25 mouse cellular contexts compared by ENCODE assay signal in the genomic region with DNA sequence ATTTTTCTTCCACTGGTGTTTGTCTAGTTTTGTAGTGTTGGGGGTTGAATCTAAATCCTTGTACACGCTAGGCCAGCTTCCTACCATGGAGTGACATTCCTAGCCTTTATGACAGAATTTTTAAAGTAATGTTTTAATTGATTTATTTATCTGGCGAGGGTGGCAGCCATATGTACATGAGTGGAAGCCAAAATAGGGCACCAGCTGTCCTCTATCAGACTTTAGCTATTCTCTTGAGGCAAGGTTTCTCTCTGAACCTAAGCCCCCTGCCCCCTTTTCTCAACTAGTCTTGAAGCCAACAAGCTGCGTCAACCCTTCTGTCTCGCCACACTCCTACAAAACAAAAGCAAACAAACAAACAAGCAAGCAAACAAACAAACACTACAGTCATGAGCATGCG. TPM values are rescaled to one million over a fixed set of nuclear protein-coding genes. Genes with fewer than 3 reads are reported as not detected.
DNase-seq lines count a peak whose midpoint lies in the region; ATAC-seq and TF ChIP-seq lines count a peak whose summit lies in the region.
"Had no signal": no experiment of that assay in that cellular context is flagged by ENCODE, and none has a peak within 500 bp of the region (broad histone marks: within the 10 kb centered on the region; RNA-seq: fewer than 3 reads in every experiment).

No protein-coding gene starts in this region.

- WGBS in forebrain, embryonic 14.5 days: 72% methylated on average over 5 of the region's 5 CpGs
- WGBS in forebrain, embryonic 11.5 days: 91% methylated on average over 5 of the region's 5 CpGs
- 62% methylated on average over 5 of the region's 5 CpGs for WGBS in forebrain, embryonic 16.5 days

- DNase-seq in forebrain, embryonic 14.5 days (ENCODE audit: low spot score): peak; percentile 47
- no peak for DNase-seq in forebrain, embryonic 11.5 days (ENCODE audit: low spot score)
- DNase-seq in layer of hippocampus, adult 2 months (ENCODE audit: low spot score in 2 of 2): peak in 1 of 2 experiments; percentile 30
- DNase-seq in layer of hippocampus, postnatal 10 days (ENCODE audit: low spot score in 2 of 2): no peak
- DNase-seq in brain, adult 2 months (ENCODE audit: low read depth, low spot score): peak; percentile 13
- DNase-seq in spleen, postnatal 14 days (ENCODE audit: low spot score in 2 of 2): no peak
- DNase-seq: adrenal gland, postnatal 10 days; adrenal gland, postnatal 36 days; B cell, adult 2 months; cerebellum, adult 11-12 months; cerebellum, adult 8-10 months; gastrocnemius, postnatal 25 days; heart, adult 18-20 months; heart, postnatal 10 days; heart, postnatal 36 days had no signal

- no peak overlapping the region for H3K4me2 ChIP-seq in forebrain, embryonic 14.5 days (ENCODE audit: low read length)
- H3K4me2 ChIP-seq in forebrain, embryonic 11.5 days (ENCODE audit: low read depth, low read length, severe bottlenecking): no peak overlapping the region
- no peak overlapping the region for H3K4me2 ChIP-seq in forebrain, embryonic 16.5 days (ENCODE audit: low read length)
- H3K4me2 ChIP-seq: heart, embryonic 12.5 days; heart, embryonic 15.5 days; hindbrain, embryonic 13.5 days; intestine, embryonic 15.5 days had no signal

- no peak overlapping the region for H3K9ac ChIP-seq in forebrain, embryonic 14.5 days (ENCODE audit: low read length)
- H3K9ac ChIP-seq in forebrain, embryonic 11.5 days (ENCODE audit: low read length): no peak overlapping the region
- H3K9ac ChIP-seq in forebrain, embryonic 16.5 days (replicated peaks; ENCODE audit: low read depth, low read length): no peak overlapping the region
- H3K9ac ChIP-seq: heart, embryonic 12.5 days; heart, embryonic 15.5 days; hindbrain, embryonic 13.5 days; intestine, embryonic 15.5 days had no signal

- H3K27me3 ChIP-seq in forebrain, embryonic 14.5 days (replicated peaks; ENCODE audit: control insufficient read depth, insufficient read depth, low read length): no peaks in the 10 kb centered on the region
- H3K27me3 ChIP-seq in forebrain, embryonic 11.5 days (ENCODE audit: control insufficient read depth, insufficient read depth, low read length): no peaks in the 10 kb centered on the region
- H3K27me3 ChIP-seq in forebrain, embryonic 16.5 days (replicated peaks; ENCODE audit: control insufficient read depth, insufficient read depth, low read length): no peaks in the 10 kb centered on the region
- H3K27me3 ChIP-seq: CH12.LX; heart, embryonic 12.5 days; heart, embryonic 15.5 days; hindbrain, embryonic 13.5 days; intestine, embryonic 15.5 days; Patski had no signal

- no peaks in the 10 kb centered on the region for H3K4me1 ChIP-seq in forebrain, embryonic 14.5 days (ENCODE audit: control insufficient read depth, insufficient read depth, low read length)
- H3K4me1 ChIP-seq in forebrain, embryonic 11.5 days (replicated peaks; ENCODE audit: control insufficient read depth, insufficient read depth, low read length): no peaks in the 10 kb centered on the region
- H3K4me1 ChIP-seq in forebrain, embryonic 16.5 days (replicated peaks; ENCODE audit: control insufficient read depth, insufficient read depth, low read length): 0 out of 2 replicates have a peak, but pooled peaks cover 6% of the 10 kb centered on the region
- H3K4me1 ChIP-seq: heart, embryonic 12.5 days; heart, embryonic 15.5 days; intestine, embryonic 15.5 days had no signal

- H3K9me3 ChIP-seq in forebrain, embryonic 14.5 days (replicated peaks; ENCODE audit: control insufficient read depth, low read length): no peaks in the 10 kb centered on the region
- no peaks in the 10 kb centered on the region for H3K9me3 ChIP-seq in forebrain, embryonic 11.5 days (ENCODE audit: control insufficient read depth, low read length)
- no peaks in the 10 kb centered on the region for H3K9me3 ChIP-seq in forebrain, embryonic 16.5 days (ENCODE audit: control insufficient read depth, low read length)
- H3K9me3 ChIP-seq: heart, embryonic 12.5 days; heart, embryonic 15.5 days; hindbrain, embryonic 10.5 days; hindbrain, embryonic 13.5 days; intestine, embryonic 15.5 days had no signal

- ATAC-seq in forebrain, embryonic 14.5 days: no peak
- no peak for ATAC-seq in forebrain, embryonic 11.5 days (replicated peaks; ENCODE audit: low FRiP score)
- ATAC-seq in forebrain, embryonic 16.5 days: peak; percentile 61
- ATAC-seq: hindbrain, embryonic 16.5 days; intestine, embryonic 15.5 days; Patski had no signal

- H3K27ac ChIP-seq in forebrain, embryonic 14.5 days (ENCODE audit: low read depth, low read length): no peak overlapping the region
- H3K27ac ChIP-seq in forebrain, embryonic 11.5 days (ENCODE audit: low read depth, low read length): no peak overlapping the region
- H3K27ac ChIP-seq in layer of hippocampus, adult 2 months: peak overlapping the region; percentile 43; the same call in 1 of the 2 replicates
- peak overlapping the region; percentile 25 for H3K27ac ChIP-seq in forebrain, embryonic 16.5 days (ENCODE audit: low read length)
- H3K27ac ChIP-seq: heart, embryonic 15.5 days; hindbrain, embryonic 10.5 days; hindbrain, embryonic 13.5 days; intestine, embryonic 15.5 days had no signal

- TF ChIP-seq CTCF in layer of hippocampus, adult 2 months (conservative IDR thresholded peaks at IDR 0.05): no peak

- no peaks in the 10 kb centered on the region for H3K36me3 ChIP-seq in forebrain, embryonic 14.5 days (ENCODE audit: control insufficient read depth, insufficient read depth, low read length)
- no peaks in the 10 kb centered on the region for H3K36me3 ChIP-seq in forebrain, embryonic 11.5 days (ENCODE audit: control insufficient read depth, insufficient read depth, low read length)
- no peaks in the 10 kb centered on the region for H3K36me3 ChIP-seq in forebrain, embryonic 16.5 days (ENCODE audit: control insufficient read depth, insufficient read depth)
- H3K36me3 ChIP-seq: G1E; heart, embryonic 12.5 days; heart, embryonic 15.5 days; hindbrain, embryonic 10.5 days; hindbrain, embryonic 13.5 days; intestine, embryonic 15.5 days had no signal

- H3K4me3 ChIP-seq in forebrain, embryonic 14.5 days (ENCODE audit: low read depth, low read length): no peak overlapping the region
- no peak overlapping the region for H3K4me3 ChIP-seq in forebrain, embryonic 11.5 days (ENCODE audit: low read depth, low read length)
- H3K4me3 ChIP-seq in layer of hippocampus, adult 2 months: no peak overlapping the region
- H3K4me3 ChIP-seq in forebrain, embryonic 16.5 days (replicated peaks; ENCODE audit: low read length): no peak overlapping the region
- H3K4me3 ChIP-seq: heart, embryonic 12.5 days; heart, embryonic 15.5 days; hindbrain, embryonic 10.5 days; hindbrain, embryonic 13.5 days; intestine, embryonic 15.5 days had no signal

RNA-seq across cellular contexts. Expression of gene Col15a1, which starts 57.6 kb away (rescaled TPM):
- 1.9 TPM in 2 replicates for polyA plus RNA-seq in forebrain, embryonic 14.5 days (2014; fragmentation: Nextera tagmentation; extraction: Ambion mirVana)
- polyA plus RNA-seq in forebrain, embryonic 11.5 days (2014; fragmentation: Nextera tagmentation; extraction: Ambion mirVana): 6.6 and 7.0 TPM in 2 replicates
- total RNA-seq in layer of hippocampus, adult 2 months (2021): 1 to 10 TPM; 6.8 to 7.0 TPM
- total RNA-seq in layer of hippocampus, postnatal 10 days (2021): 10 to 100 TPM; 16.0 TPM
- 2.8 and 2.9 TPM in 2 replicates for polyA plus RNA-seq in forebrain, embryonic 16.5 days (2015; fragmentation: Nextera tagmentation; extraction: Ambion mirVana)
- polyA plus RNA-seq: G1E had no signal

Comparison
In these comparisons a context has a peak if more than half of its experiments do, and no peak if none do; other contexts are left out.
1. DNase-seq: peak in forebrain, embryonic 14.5 days (single experiment) and brain, adult 2 months (single experiment); none in forebrain, embryonic 11.5 days (single experiment), layer of hippocampus, postnatal 10 days (0 of 2) and spleen, postnatal 14 days (0 of 2).
2. H3K27ac ChIP-seq: peak in layer of hippocampus, adult 2 months (single experiment) and forebrain, embryonic 16.5 days (single experiment); none in forebrain, embryonic 14.5 days (single experiment) and forebrain, embryonic 11.5 days (single experiment).